Mouse (Mus musculus) induced T-regulatory cell, adult 2 months (primary cell): ENCODE results near the gene Btbd7.

ENCODE experiments used
- DNase-seq: peaks from one replicate; pipeline ENCODE4 v3.0.0-alpha.2; 2012; ENCODE audit warnings: low read depth

Gene Btbd7

GRCm38 (mm10) chr12:102878031-102878823 is at the start of gene Btbd7:
TSS of gene Btbd7 (minus strand) at chr12:102878471.
- peak; percentile 97 for DNase-seq

GRCm38 (mm10) chr12:102916073-102916472 is 37.8 kb upstream of the Btbd7 start:
- no peak for DNase-seq

GRCm38 (mm10) chr12:102908191-102908590 is 29.9 kb upstream of the Btbd7 start:
- no peak for DNase-seq

- DNase-seq, result no peak
These were observed 20.8 kb upstream of the Btbd7 start, which contains the start of gene Cox8c for GRCm38 (mm10) chr12:102899091-102899490. TSS of gene Cox8c (plus strand) at chr12:102899316.

- no peak for DNase-seq
These were observed 10.3 kb upstream of the Btbd7 start for GRCm38 (mm10) chr12:102888568-102888967.

GRCm38 (mm10) chr12:102887366-102887765 is 9.1 kb upstream of the Btbd7 start:
- no peak for DNase-seq

GRCm38 (mm10) chr12:102885735-102886134 is 7.5 kb upstream of the Btbd7 start:
- peak; percentile 13 for DNase-seq

- no peak for DNase-seq
These were observed 630 bp upstream of the Btbd7 start for GRCm38 (mm10) chr12:102878901-102879300.

GRCm38 (mm10) chr12:102877301-102878030 is 805 bp downstream of the Btbd7 start:
- DNase-seq, result peak; percentile 65

GRCm38 (mm10) chr12:102870527-102870926 is 7.7 kb downstream of the Btbd7 start:
- DNase-seq, result no peak

- DNase-seq, result no peak
These were observed 8.5 kb downstream of the Btbd7 start for GRCm38 (mm10) chr12:102869802-102870201.

GRCm38 (mm10) chr12:102860806-102861205 is 17.5 kb downstream of the Btbd7 start:
- DNase-seq, result no peak

- DNase-seq, result no peak
These were observed 40.0 kb downstream of the Btbd7 start for GRCm38 (mm10) chr12:102838271-102838670.

- no peak for DNase-seq
These were observed 45.4 kb downstream of the Btbd7 start for GRCm38 (mm10) chr12:102832746-102833300.

GRCm38 (mm10) chr12:102831888-102832287 is 46.4 kb downstream of the Btbd7 start:
- no peak for DNase-seq

- DNase-seq, result no peak
These were observed 51.2 kb downstream of the Btbd7 start for GRCm38 (mm10) chr12:102827119-102827518.

- DNase-seq, result no peak
These were observed 51.9 kb downstream of the Btbd7 start for GRCm38 (mm10) chr12:102826399-102826798.

GRCm38 (mm10) chr12:102814858-102815257 is 63.4 kb downstream of the Btbd7 start:
- DNase-seq, result no peak

- DNase-seq, result no peak
These were observed 78.7 kb downstream of the Btbd7 start for GRCm38 (mm10) chr12:102799528-102799927.

- DNase-seq, result no peak
These were observed 90.3 kb downstream of the Btbd7 start for GRCm38 (mm10) chr12:102787927-102788326.

GRCm38 (mm10) chr12:102785593-102785985 is 92.7 kb downstream of the Btbd7 start:
- DNase-seq, result no peak

- DNase-seq, result no peak
These were observed 93.2 kb downstream of the Btbd7 start for GRCm38 (mm10) chr12:102784899-102785592.
